Mouse (Mus musculus) intestine, embryonic 15.5 days (tissue): ENCODE results near the gene Ttc39d. TPM values are rescaled to one million over a fixed set of nuclear protein-coding genes. Genes with fewer than 3 reads are reported as not detected.
A peak's percentile ranks its signal among the peaks of the same experiment; 100 is the strongest.
"Not testable (repeated sequence)": the region's sequence is repeated elsewhere in the genome, so short reads cannot be mapped to it uniquely, and the experiment has no call there.

Source experiments
- ATAC-seq: fragments of 200-750 bp; cut with Nextera tagmentation; 2 replicates; pipeline ENCODE4 v1.8.0; 2017; ENCODE audit warnings: moderate TSS enrichment, moderate library complexity
- H3K27ac ChIP-seq: fragments of 300-500 bp; sonication (generic); 2 replicates; pipeline ENCODE4 v1.5.1; 2015; ENCODE audit warnings: mild to moderate bottlenecking, inconsistent platforms
- H3K27me3 ChIP-seq: fragments of 300-500 bp; sonication (generic); replicated peaks from 2 replicates; pipeline ENCODE4 v1.6.1; 2015; ENCODE audit warnings: inconsistent platforms
- H3K36me3 ChIP-seq: fragments of 300-500 bp; sonication (generic); 2 replicates; pipeline ENCODE4 v1.6.1; 2015; ENCODE audit warnings: inconsistent platforms
- H3K4me1 ChIP-seq: fragments of 300-500 bp; sonication (generic); replicated peaks from 2 replicates; pipeline ENCODE4 v1.6.1; 2015; ENCODE audit warnings: inconsistent platforms
- H3K4me2 ChIP-seq: fragments of 300-500 bp; sonication (generic); replicated peaks from 2 replicates; pipeline ENCODE4 v1.6.1; 2015; ENCODE audit warnings: mild to moderate bottlenecking, inconsistent platforms
- H3K4me3 ChIP-seq: fragments of 300-500 bp; sonication (generic); replicated peaks from 2 replicates; pipeline ENCODE4 v1.5.1; 2015; ENCODE audit warnings: inconsistent platforms
- H3K9ac ChIP-seq: fragments of 300-500 bp; sonication (generic); 2 replicates; pipeline ENCODE4 v1.6.1; 2015; ENCODE audit warnings: inconsistent platforms
- H3K9me3 ChIP-seq: fragments of 300-500 bp; sonication (generic); 2 replicates; pipeline ENCODE4 v1.6.1; 2016; ENCODE audit warnings: inconsistent platforms
- WGBS: fragments of 180-500 bp; shearing (Covaris S2); methylation state at CpG from one replicate; pipeline ENCODE4 v1.1.7; 2015; 5-methylcytosine and 5-hydroxymethylcytosine counted together
- polyA plus RNA-seq: library from polyadenylated mRNA; unstranded; fragments of >200 nt; fragmentation: Nextera tagmentation; extraction: Ambion mirVana; gene quantifications from 2 replicates; pipeline ENCODE4 v1.2.1, GENCODE M21; 2015

Gene Ttc39d
- polyA plus RNA-seq, 1 experiment from 2014 or later: 0.11 TPM

DNA sequence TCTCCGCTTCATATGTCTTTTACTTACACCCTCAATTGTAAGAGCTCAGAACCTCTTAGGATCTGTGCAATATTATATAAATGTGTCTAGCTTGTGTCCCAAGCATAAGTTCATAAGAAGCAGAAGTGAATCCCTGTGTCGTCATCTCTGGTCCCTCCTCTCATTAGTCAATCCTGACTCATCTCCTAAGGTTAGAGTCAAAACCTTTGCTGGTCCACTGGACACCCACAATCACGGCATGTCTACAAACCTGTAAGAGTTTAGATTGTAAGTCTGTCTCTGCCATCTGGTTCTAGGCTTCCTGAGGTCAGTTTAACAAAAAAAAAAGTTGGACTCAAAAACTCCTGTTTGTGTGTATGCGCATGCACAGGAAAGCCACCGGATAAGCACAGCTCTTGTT, 34.5 kb upstream of the Ttc39d start:
- H3K36me3 ChIP-seq: no peaks in the 10 kb centered on the region
- H3K27ac ChIP-seq: no peak overlapping the region
- WGBS: 87% methylated on average over 5 of the region's 5 CpGs
- H3K4me2 ChIP-seq: no peak overlapping the region
- no peaks in the 10 kb centered on the region for H3K9me3 ChIP-seq
- ATAC-seq: no peak
- no peaks in the 10 kb centered on the region for H3K27me3 ChIP-seq
- H3K4me3 ChIP-seq: no peak overlapping the region
- H3K9ac ChIP-seq: no peak overlapping the region
- peaks cover 6% of the 10 kb centered on the region; the same call in 1 of the 2 replicates for H3K4me1 ChIP-seq

- ATAC-seq: no peak
- Histone ChIP-seq H3K27me3 (no peaks in the 10 kb centered on the region), H3K9me3 (no peaks in the 10 kb centered on the region), H3K4me3 (no peak overlapping the region), H3K4me1 (0 out of 2 replicates have a peak, but pooled peaks cover under 1% of the 10 kb centered on the region), H3K27ac (no peak overlapping the region), H3K4me2 (no peak overlapping the region), H3K36me3 (no peaks in the 10 kb centered on the region), H3K9ac (no peak overlapping the region)
- 90% methylated on average over 2 of the region's 2 CpGs for WGBS
Measured at GRCm38 (mm10) chr17:80173708-80174107, 33.6 kb upstream of the Ttc39d start.

DNA sequence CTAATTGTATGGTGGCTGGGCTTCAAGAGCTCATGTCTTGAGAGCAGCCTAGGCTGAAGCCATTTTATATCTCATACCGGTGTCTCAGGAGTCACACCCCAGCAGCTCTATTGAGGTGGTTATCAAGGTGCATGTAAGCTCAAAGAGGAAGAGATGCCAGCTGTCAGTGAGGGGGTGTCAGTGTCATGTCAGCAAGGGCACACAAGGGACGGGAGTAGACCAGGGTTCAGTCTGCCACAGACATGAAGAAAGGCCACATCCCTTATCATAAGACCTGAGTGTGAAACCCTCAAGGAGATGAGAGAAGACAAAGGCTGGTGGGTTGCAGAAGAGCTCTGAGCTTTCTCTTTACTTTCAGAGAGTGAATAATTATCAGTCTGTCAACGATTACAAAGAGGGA, 33.1 kb upstream of the Ttc39d start:
- Histone ChIP-seq H3K36me3 (no peaks in the 10 kb centered on the region), H3K9ac (no peak overlapping the region), H3K4me3 (no peak overlapping the region), H3K4me1 (no peaks in the 10 kb centered on the region), H3K9me3 (no peaks in the 10 kb centered on the region), H3K27ac (no peak overlapping the region), H3K27me3 (no peaks in the 10 kb centered on the region), H3K4me2 (no peak overlapping the region)
- 79% methylated on average over 3 of the region's 3 CpGs for WGBS
- ATAC-seq: no peak

- H3K36me3 ChIP-seq: no peaks in the 10 kb centered on the region
- no peaks in the 10 kb centered on the region for H3K4me1 ChIP-seq
- no peak for ATAC-seq
- no peak overlapping the region for H3K4me3 ChIP-seq
- 73% methylated on average over 19 of the region's 19 CpGs for WGBS
- no peak overlapping the region for H3K27ac ChIP-seq
- no peak overlapping the region for H3K9ac ChIP-seq
- no peak overlapping the region for H3K4me2 ChIP-seq
- H3K9me3 ChIP-seq: no peaks in the 10 kb centered on the region
- no peaks in the 10 kb centered on the region for H3K27me3 ChIP-seq
Measured at GRCm38 (mm10) chr17:80174699-80175385, 32.4 kb upstream of the Ttc39d start.

DNA sequence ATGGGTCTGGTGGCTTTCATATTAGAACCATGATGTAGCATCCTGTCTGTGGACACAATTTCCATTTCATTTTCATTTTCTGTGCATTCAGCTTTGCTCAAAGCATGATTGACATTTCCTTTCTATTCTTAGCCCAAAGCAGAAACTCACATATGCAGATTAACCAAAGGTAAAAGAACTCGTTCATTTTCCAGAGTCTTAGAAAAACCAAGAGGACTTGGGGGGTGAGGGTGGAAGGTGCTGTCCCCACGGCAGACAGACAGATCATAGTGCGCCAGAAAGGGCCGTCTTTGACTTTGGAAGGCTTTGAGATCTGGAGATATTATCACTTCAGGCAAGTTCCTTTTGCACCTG, 31.9 kb upstream of the Ttc39d start:
- H3K27me3 ChIP-seq: no peaks in the 10 kb centered on the region
- H3K9ac ChIP-seq: no peak overlapping the region
- no peak overlapping the region for H3K4me2 ChIP-seq
- no peaks in the 10 kb centered on the region for H3K36me3 ChIP-seq
- ATAC-seq: no peak
- H3K27ac ChIP-seq: no peak overlapping the region
- no peaks in the 10 kb centered on the region for H3K4me1 ChIP-seq
- H3K9me3 ChIP-seq: no peaks in the 10 kb centered on the region
- 86% methylated on average over 4 of the region's 4 CpGs for WGBS
- no peak overlapping the region for H3K4me3 ChIP-seq

- H3K27me3 ChIP-seq: no peaks in the 10 kb centered on the region
- ATAC-seq: no peak
- 92% methylated on average over 3 of the region's 3 CpGs for WGBS
Measured at GRCm38 (mm10) chr17:80175966-80176365, 31.3 kb upstream of the Ttc39d start.

DNA sequence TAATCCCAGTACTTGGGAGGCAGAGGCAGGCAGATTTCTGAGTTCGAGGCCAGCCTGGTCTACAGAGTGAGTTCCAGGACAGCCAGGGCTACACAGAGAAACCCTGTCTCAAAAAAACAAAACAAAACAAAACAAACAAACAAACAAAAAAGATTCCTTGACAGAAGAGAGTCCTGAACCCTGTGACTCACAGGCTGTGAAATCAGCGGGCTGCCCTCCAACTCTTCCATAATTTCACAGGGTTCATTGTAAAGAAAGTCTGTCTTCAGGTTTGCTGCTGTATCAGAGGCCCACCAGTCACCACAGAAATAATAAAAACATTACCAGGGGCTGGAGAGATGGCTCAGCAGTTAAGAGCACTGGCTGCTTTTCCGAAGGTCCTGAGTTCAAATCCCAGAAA, 28.4 kb upstream of the Ttc39d start:
- WGBS: 97% methylated on average over 3 of the region's 3 CpGs
- H3K9ac ChIP-seq, H3K4me1 ChIP-seq, H3K4me2 ChIP-seq, H3K4me3 ChIP-seq, H3K27me3 ChIP-seq, H3K27ac ChIP-seq, H3K9me3 ChIP-seq, ATAC-seq, H3K36me3 ChIP-seq: not testable (repeated sequence)

More at GRCm38 (mm10) chr17:80175966-80176365, 31.3 kb upstream of the Ttc39d start:
- Histone ChIP-seq H3K27ac (no peak overlapping the region), H3K4me2 (no peak overlapping the region), H3K4me3 (no peak overlapping the region), H3K9ac (no peak overlapping the region), H3K36me3 (no peaks in the 10 kb centered on the region), H3K9me3 (no peaks in the 10 kb centered on the region), H3K4me1 (no peaks in the 10 kb centered on the region)

GRCm38 (mm10) chr17:80179959-80180358, 27.3 kb upstream of the Ttc39d start:
- no peak overlapping the region for H3K4me3 ChIP-seq
- H3K27ac ChIP-seq: no peak overlapping the region
- H3K9me3 ChIP-seq: no peaks in the 10 kb centered on the region
- 1% methylated on average over 6 of the region's 6 CpGs for WGBS
- H3K4me2 ChIP-seq: no peak overlapping the region
- peak; percentile 61 for ATAC-seq
- H3K9ac ChIP-seq: no peak overlapping the region
- no peaks in the 10 kb centered on the region for H3K36me3 ChIP-seq
- H3K27me3 ChIP-seq: no peaks in the 10 kb centered on the region
- H3K4me1 ChIP-seq: no peaks in the 10 kb centered on the region

GRCm38 (mm10) chr17:80180468-80180867, 26.8 kb upstream of the Ttc39d start:
- Histone ChIP-seq H3K4me1 (no peaks in the 10 kb centered on the region), H3K9me3 (no peaks in the 10 kb centered on the region), H3K36me3 (no peaks in the 10 kb centered on the region), H3K27me3 (no peaks in the 10 kb centered on the region), H3K4me2 (no peak overlapping the region), H3K4me3 (no peak overlapping the region), H3K27ac (no peak overlapping the region), H3K9ac (no peak overlapping the region)
- peak; percentile 51 for ATAC-seq

- Histone ChIP-seq H3K27me3 (no peaks in the 10 kb centered on the region), H3K4me3 (no peak overlapping the region), H3K36me3 (no peaks in the 10 kb centered on the region), H3K4me1 (no peaks in the 10 kb centered on the region), H3K9ac (no peak overlapping the region), H3K9me3 (no peaks in the 10 kb centered on the region), H3K4me2 (no peak overlapping the region), H3K27ac (no peak overlapping the region)
- WGBS: 82% methylated on average over 10 of the region's 10 CpGs
- ATAC-seq: no peak
Measured at GRCm38 (mm10) chr17:80183615-80184014, 23.6 kb upstream of the Ttc39d start.

DNA sequence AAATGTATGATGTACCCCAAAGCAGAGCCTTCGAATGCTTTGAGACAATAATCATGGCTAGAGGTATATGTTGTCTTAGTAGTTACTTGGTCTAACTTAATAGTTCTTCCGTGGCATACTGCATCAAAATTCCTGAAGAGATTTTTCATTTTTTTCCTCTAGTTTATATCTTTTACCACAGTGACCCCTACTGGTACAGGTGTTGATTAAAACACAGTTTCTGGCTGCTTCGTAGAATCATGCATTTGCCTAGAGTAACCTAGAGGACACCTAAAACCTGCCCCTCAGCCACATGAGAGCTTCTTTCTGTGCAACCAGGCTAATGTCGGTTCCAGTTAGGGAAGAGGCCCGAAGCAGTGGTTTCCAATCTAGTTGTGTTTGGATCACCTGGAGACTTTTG, 14.2 kb upstream of the Ttc39d start:
- 66% methylated on average over 5 of the region's 5 CpGs for WGBS

DNA sequence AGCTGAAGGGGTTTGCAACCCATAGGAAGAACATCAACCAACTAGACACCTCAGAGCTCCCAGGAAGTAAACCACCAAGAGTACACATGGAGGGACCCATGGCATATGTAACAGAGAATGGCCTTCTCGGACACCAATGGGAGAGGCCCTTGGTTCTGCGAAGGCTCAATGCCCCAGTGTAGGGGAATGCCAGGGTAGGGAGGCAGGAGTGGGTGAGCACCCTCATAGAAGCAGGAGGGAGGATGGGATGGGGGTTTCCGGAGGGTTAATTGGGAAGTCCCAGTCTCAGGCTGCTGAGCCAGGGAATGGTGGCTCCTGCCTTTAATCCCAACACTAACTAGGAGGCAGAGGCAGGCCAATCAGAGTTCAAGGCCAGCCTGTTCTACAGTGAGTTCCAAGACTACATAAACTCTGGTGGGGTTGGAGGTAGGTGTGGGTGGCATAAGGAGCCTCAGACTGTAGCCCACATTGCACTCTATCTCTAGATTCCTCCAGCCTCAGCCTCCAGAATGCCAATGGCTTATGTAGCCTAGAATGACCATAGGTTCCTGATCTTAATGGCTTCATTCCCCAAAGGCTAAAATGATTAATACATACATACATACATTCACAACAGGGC, 8.0 kb upstream of the Ttc39d start:
- Histone ChIP-seq H3K4me2 (no peak overlapping the region), H3K9me3 (no peaks in the 10 kb centered on the region), H3K9ac (no peak overlapping the region), H3K27ac (no peak overlapping the region), H3K4me3 (no peak overlapping the region), H3K36me3 (peaks cover 24% of the 10 kb centered on the region), H3K27me3 (no peaks in the 10 kb centered on the region), H3K4me1 (no peaks in the 10 kb centered on the region)
- 95% methylated on average over 3 of the region's 3 CpGs for WGBS
- ATAC-seq: peak; percentile 51

More for the DNA sequence above, 14.2 kb upstream of the Ttc39d start:
- ATAC-seq: no peak
- Histone ChIP-seq H3K4me3 (no peak overlapping the region), H3K4me1 (no peaks in the 10 kb centered on the region), H3K9me3 (no peaks in the 10 kb centered on the region), H3K4me2 (no peak overlapping the region), H3K27me3 (no peaks in the 10 kb centered on the region), H3K27ac (no peak overlapping the region), H3K36me3 (peaks cover 6% of the 10 kb centered on the region; the same call in 1 of the 2 replicates), H3K9ac (no peak overlapping the region)

DNA sequence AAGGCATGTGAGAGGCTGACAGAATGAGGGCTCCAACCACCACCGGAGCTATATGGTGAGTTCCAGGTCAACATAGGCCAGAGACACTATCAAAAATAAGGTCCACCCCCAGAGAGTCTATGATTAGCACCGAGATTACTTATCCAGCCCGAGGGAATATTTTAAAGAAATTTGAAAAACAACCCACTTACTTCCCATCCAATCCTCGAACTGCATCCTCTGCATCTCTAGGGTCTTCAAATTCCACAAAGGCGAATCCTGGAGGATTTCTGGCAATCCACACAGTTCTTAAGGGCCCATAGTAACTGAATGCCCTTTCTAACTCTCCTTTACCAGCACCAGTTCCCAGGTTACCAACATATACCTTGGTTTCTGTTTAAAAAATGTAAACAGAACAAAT, 1.6 kb upstream of the Ttc39d start:
- Histone ChIP-seq H3K4me2 (peak overlapping the region; percentile 71), H3K9ac (peak overlapping the region; percentile 98), H3K4me3 (peak overlapping the region; percentile 89), H3K9me3 (no peaks in the 10 kb centered on the region), H3K27me3 (no peaks in the 10 kb centered on the region), H3K36me3 (peaks cover 16% of the 10 kb centered on the region), H3K27ac (no peak overlapping the region), H3K4me1 (0 out of 2 replicates have a peak, but pooled peaks cover 7% of the 10 kb centered on the region)
- WGBS: 13% methylated on average over 5 of the region's 5 CpGs
- ATAC-seq: no peak
